Mouse (Mus musculus) heart, postnatal 0 days (tissue): Measurements from ENCODE around the gene Kcnt2. TPM values are rescaled to one million over a fixed set of nuclear protein-coding genes. Genes with fewer than 3 reads are reported as not detected.

Source experiments
- ATAC-seq: fragments of 200-750 bp; cut with Nextera tagmentation; 2 replicates; pipeline ENCODE4 v1.8.0; 2017; ENCODE audit warnings: low read depth, moderate number of reproducible peaks, moderate library complexity; ENCODE audit not compliant: insufficient read depth
- DNase-seq: peaks from one replicate; pipeline ENCODE4 v3.0.0-alpha.2; 2016; ENCODE audit warnings: low spot score
- H3K27ac ChIP-seq: fragments of 300-500 bp; sonication (generic); 2 replicates; pipeline ENCODE4 v1.5.1; 2014; ENCODE audit warnings: low read depth, mild to moderate bottlenecking
- H3K27me3 ChIP-seq: fragments of 300-500 bp; sonication (generic); 2 replicates; pipeline ENCODE4 v1.6.1; 2014; ENCODE audit warnings: low read length, mixed read lengths; ENCODE audit not compliant: control insufficient read depth, insufficient read depth
- H3K36me3 ChIP-seq: fragments of 300-500 bp; sonication (generic); replicated peaks from 2 replicates; pipeline ENCODE4 v1.6.1; 2014; ENCODE audit warnings: low read length, mixed read lengths; ENCODE audit not compliant: control insufficient read depth, insufficient read depth
- H3K4me1 ChIP-seq: fragments of 300-500 bp; sonication (generic); 2 replicates; pipeline ENCODE4 v1.6.1; 2014; ENCODE audit warnings: antibody characterized with exemption; ENCODE audit not compliant: control insufficient read depth, insufficient read depth
- H3K4me2 ChIP-seq: fragments of 300-500 bp; sonication (generic); 2 replicates; pipeline ENCODE4 v1.6.1; 2014; ENCODE audit warnings: low read depth, mild to moderate bottlenecking, low read length, moderate library complexity
- H3K4me3 ChIP-seq: fragments of 300-500 bp; sonication (generic); 2 replicates; pipeline ENCODE4 v1.5.1; 2014; ENCODE audit warnings: low read depth, low read length
- H3K9ac ChIP-seq: fragments of 300-500 bp; sonication (generic); replicated peaks from 2 replicates; pipeline ENCODE4 v1.6.1; 2014; ENCODE audit warnings: low read depth, low read length, mixed read lengths
- H3K9me3 ChIP-seq: fragments of 300-500 bp; sonication (generic); replicated peaks from 2 replicates; pipeline ENCODE4 v1.6.1; 2016; ENCODE audit warnings: low read length; ENCODE audit not compliant: control insufficient read depth
- CTCF ChIP-seq: IDR thresholded peaks from 2 replicates; pipeline ENCODE4 v1.5.1; 2016; ENCODE audit warnings: antibody characterized with exemption, control low read depth, low read depth
- EP300 ChIP-seq: IDR thresholded peaks from 2 replicates; pipeline ENCODE4 v1.6.1; 2016; ENCODE audit warnings: antibody characterized with exemption, low read depth
- WGBS: fragments of 180-500 bp; shearing (Covaris S2); extraction: QIAGEN DNeasy Blood & Tissue Kit; methylation state at CpG from one replicate; pipeline ENCODE4 v1.1.7; 2014; 5-methylcytosine and 5-hydroxymethylcytosine counted together
- polyA plus RNA-seq: library from polyadenylated mRNA; unstranded; fragments of >200 nt; fragmentation: Nextera tagmentation; extraction: Ambion mirVana; gene quantifications from 2 replicates; pipeline ENCODE4 v1.2.1, GENCODE M21; 2015
- total RNA-seq: library from RNA; depleted of rRNA; stranded (reverse); fragments of >200 nt; gene quantifications from 2 replicates; pipeline ENCODE4 v1.2.3, GENCODE M21; 2014; ENCODE audit warnings: low replicate concordance

Kcnt2 gene
- total and polyA plus RNA-seq, 2 experiments from 2014 or later = 0.38 to 0.42 TPM

GRCm38 (mm10) chr1:140456873-140457272, 210.9 kb downstream of the Kcnt2 start:
- no peak overlapping the region for H3K9ac ChIP-seq
- 71% methylated on average over 2 of the region's 2 CpGs for WGBS
- no peaks in the 10 kb centered on the region for H3K4me1 ChIP-seq
- no peaks in the 10 kb centered on the region for H3K36me3 ChIP-seq
- H3K27me3 ChIP-seq = no peaks in the 10 kb centered on the region
- no peak overlapping the region for H3K4me2 ChIP-seq
- H3K27ac ChIP-seq = no peak overlapping the region
- H3K4me3 ChIP-seq = no peak overlapping the region
- ATAC-seq = no peak
- TF ChIP-seq EP300 (no peak), CTCF (no peak)
- DNase-seq = no peak
- H3K9me3 ChIP-seq = no peaks in the 10 kb centered on the region

- ATAC-seq (no peak), DNase-seq (no peak)
- Histone ChIP-seq H3K36me3 (no peaks in the 10 kb centered on the region), H3K4me2 (no peak overlapping the region), H3K9ac (no peak overlapping the region), H3K9me3 (no peaks in the 10 kb centered on the region), H3K27me3 (no peaks in the 10 kb centered on the region), H3K27ac (no peak overlapping the region), H3K4me3 (no peak overlapping the region), H3K4me1 (no peaks in the 10 kb centered on the region)
- WGBS = 72% methylated on average over 4 of the region's 4 CpGs
- TF ChIP-seq EP300 (no peak), CTCF (no peak)
These were observed 222.4 kb downstream of the Kcnt2 start for GRCm38 (mm10) chr1:140468315-140468714.

- Histone ChIP-seq H3K4me3 (no peak overlapping the region), H3K27ac (no peak overlapping the region), H3K27me3 (no peaks in the 10 kb centered on the region), H3K4me2 (no peak overlapping the region), H3K9ac (no peak overlapping the region), H3K4me1 (no peaks in the 10 kb centered on the region), H3K9me3 (no peaks in the 10 kb centered on the region), H3K36me3 (no peaks in the 10 kb centered on the region)
- WGBS = 86% methylated on average over 1 of the region's 1 CpGs
- TF ChIP-seq CTCF (no peak), EP300 (no peak)
- DNase-seq (no peak), ATAC-seq (no peak)
These were observed 223.6 kb downstream of the Kcnt2 start for GRCm38 (mm10) chr1:140469586-140469985.

GRCm38 (mm10) chr1:140476921-140477320, 231.0 kb downstream of the Kcnt2 start:
- ATAC-seq (no peak), DNase-seq (no peak)
- TF ChIP-seq CTCF = no peak
- no peak for TF ChIP-seq EP300
- H3K4me2 ChIP-seq = no peak overlapping the region
- H3K4me1 ChIP-seq = no peaks in the 10 kb centered on the region
- WGBS = 47% methylated on average over 2 of the region's 2 CpGs
- H3K9ac ChIP-seq = no peak overlapping the region
- H3K36me3 ChIP-seq = no peaks in the 10 kb centered on the region
- no peaks in the 10 kb centered on the region for H3K27me3 ChIP-seq
- no peaks in the 10 kb centered on the region for H3K9me3 ChIP-seq
- no peak overlapping the region for H3K4me3 ChIP-seq
- no peak overlapping the region for H3K27ac ChIP-seq

GRCm38 (mm10) chr1:140484016-140484415, 238.1 kb downstream of the Kcnt2 start:
- H3K36me3 ChIP-seq = no peaks in the 10 kb centered on the region
- H3K4me3 ChIP-seq = no peak overlapping the region
- DNase-seq (no peak), ATAC-seq (no peak)
- no peaks in the 10 kb centered on the region for H3K27me3 ChIP-seq
- H3K27ac ChIP-seq = no peak overlapping the region
- no peak overlapping the region for H3K4me2 ChIP-seq
- TF ChIP-seq EP300 (no peak), CTCF (no peak)
- H3K9ac ChIP-seq = no peak overlapping the region
- H3K4me1 ChIP-seq = no peaks in the 10 kb centered on the region
- WGBS = 82% methylated on average over 1 of the region's 1 CpGs
- H3K9me3 ChIP-seq = no peaks in the 10 kb centered on the region

GRCm38 (mm10) chr1:140489816-140490215, 243.9 kb downstream of the Kcnt2 start:
- H3K27ac ChIP-seq = no peak overlapping the region
- 21% methylated on average over 2 of the region's 2 CpGs for WGBS
- ATAC-seq (no peak), DNase-seq (no peak)
- H3K4me3 ChIP-seq = no peak overlapping the region
- H3K9ac ChIP-seq = no peak overlapping the region
- no peaks in the 10 kb centered on the region for H3K9me3 ChIP-seq
- no peaks in the 10 kb centered on the region for H3K27me3 ChIP-seq
- H3K4me1 ChIP-seq = no peaks in the 10 kb centered on the region
- H3K4me2 ChIP-seq = no peak overlapping the region
- no peak for TF ChIP-seq CTCF
- H3K36me3 ChIP-seq = no peaks in the 10 kb centered on the region
